Mouse (Mus musculus): ENCODE measurements at regions not wholly inside any gene's neighbourhood (a gene's known extent, or its start where the extent isn't known, plus 50 kb on each side); places are given as distances from the start of the nearest gene placed in this dataset.

GRCm38 (mm10) chr1:152313480-152313879, 73.0 kb downstream of the Tsen15 start:
- no peak for DNase-seq (ENCODE audit: low spot score)

DNA sequence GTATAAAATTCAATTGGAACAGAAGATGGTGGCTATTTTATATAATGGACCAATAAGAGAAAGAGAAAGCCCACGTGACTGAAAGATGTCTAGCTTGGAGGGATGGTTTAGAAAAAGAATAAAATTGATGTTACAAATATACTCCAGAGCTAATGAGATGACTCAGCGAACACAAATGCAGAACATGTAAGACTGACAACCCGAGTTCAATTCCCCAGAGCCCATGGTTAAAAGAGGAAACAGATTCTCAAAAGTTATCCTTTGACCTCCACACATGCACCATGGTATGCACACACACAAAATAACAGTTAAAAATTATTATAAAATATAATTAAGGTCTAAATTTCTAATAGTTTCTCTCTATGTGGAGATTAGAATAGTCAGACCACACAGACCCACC, 81.0 kb downstream of the Tsen15 start:
- no peak for DNase-seq (ENCODE audit: low spot score)

GRCm38 (mm10) chr1:152304487-152305130, 81.9 kb downstream of the Tsen15 start:
- DNase-seq (ENCODE audit: low spot score), result no peak

GRCm38 (mm10) chr1:152301355-152301754, 85.1 kb downstream of the Tsen15 start:
- no peak for DNase-seq (ENCODE audit: low spot score)

GRCm38 (mm10) chr1:152292196-152292736, 94.2 kb downstream of the Tsen15 start:
- no peak for DNase-seq (ENCODE audit: low spot score)

GRCm38 (mm10) chr1:152290768-152291167, 95.7 kb downstream of the Tsen15 start:
- DNase-seq (ENCODE audit: low spot score), result peak; percentile 44

GRCm38 (mm10) chr1:152287566-152288490, 98.7 kb downstream of the Tsen15 start:
- no peak for DNase-seq (ENCODE audit: low spot score)

DNA sequence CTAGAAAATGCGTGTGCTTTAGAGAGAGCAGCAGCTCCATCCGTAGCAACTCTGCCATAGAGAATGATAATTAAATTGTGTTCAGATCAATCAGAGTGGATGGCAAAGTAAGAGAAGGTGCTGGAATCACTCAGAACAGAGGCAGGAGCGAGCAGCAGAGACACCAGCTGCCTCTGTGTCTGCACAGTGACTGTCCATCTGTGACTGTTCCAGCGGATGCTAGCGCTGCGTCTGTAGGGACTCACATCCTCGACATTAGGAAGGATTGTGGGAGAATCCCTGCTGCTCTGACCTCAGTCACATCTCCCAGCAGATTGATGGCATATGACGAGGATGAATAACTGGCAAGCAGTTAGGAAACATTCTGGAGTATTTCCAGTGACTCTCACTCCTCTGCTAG, 99.8 kb downstream of the Tsen15 start:
- no peak for DNase-seq (ENCODE audit: low spot score)

DNA sequence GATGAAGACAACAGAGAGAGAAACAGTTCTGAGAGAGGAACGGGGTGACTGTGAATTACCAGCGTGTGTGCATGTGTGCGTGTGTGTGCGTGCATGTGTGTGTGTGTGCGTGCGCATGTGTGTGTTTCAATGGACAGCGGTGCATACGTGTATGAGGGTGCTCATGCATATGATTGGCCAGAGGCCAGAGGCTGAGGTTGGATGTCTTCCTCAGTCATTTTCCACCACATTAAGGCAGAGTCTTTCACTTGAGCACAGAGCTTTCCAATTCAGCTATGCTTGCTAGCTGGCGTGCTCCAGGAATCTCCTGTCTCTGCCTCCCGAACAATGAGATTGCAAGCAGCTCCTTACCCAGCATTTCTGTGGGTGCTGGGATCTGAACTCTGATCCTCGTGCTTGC, 104.4 kb downstream of the Tsen15 start:
- no peak for DNase-seq (ENCODE audit: low spot score)

- no peak for DNase-seq (ENCODE audit: low spot score)
Measured at GRCm38 (mm10) chr1:152281201-152281600, 105.3 kb downstream of the Tsen15 start.

DNA sequence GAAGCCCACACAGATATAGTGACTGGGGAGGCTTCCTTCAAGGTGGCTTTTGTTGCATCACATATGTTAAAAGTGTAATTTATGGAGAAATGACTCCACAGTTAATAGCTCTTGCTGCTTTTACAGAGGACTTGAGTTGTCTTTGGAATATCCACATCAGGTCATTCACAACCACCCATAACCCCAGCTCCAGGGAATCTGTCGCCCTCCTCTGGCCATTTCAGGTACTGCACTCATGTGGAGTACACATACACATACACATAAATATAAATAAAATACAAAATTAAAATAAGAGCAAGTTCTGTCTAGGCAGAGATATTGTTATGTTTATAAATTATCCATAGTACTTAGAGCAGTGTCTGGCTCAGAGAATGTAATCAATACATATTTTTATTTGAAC, 106.5 kb downstream of the Tsen15 start:
- no peak for DNase-seq (ENCODE audit: low spot score)

GRCm38 (mm10) chr1:152275011-152275410, 111.5 kb downstream of the Tsen15 start:
- DNase-seq (ENCODE audit: low spot score), result no peak

GRCm38 (mm10) chr1:152273430-152273829, 113.1 kb downstream of the Tsen15 start:
- no peak for DNase-seq (ENCODE audit: low spot score)

- no peak for DNase-seq (ENCODE audit: low spot score)
Measured at GRCm38 (mm10) chr1:152269936-152270702, 116.4 kb downstream of the Tsen15 start.

DNA sequence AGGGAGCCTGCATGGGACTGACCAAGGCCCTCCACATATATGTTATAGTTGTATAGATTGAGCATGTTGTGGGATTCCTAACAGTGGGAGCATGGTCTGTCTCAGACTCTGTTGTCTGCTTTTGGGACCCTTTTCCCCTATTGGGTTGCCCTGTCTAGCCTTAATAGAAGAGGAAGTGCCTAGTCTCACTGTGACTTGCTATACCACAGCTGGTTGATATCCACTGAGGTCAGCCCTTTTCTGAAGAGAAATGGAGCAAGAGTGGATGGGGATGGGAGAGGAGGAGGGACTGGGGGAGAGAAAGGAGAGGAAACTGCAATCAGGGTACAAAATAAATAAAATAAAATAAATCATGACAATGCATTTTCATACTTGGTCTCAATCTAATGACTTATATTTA, 120.1 kb downstream of the Tsen15 start:
- no peak for DNase-seq (ENCODE audit: low spot score)

DNA sequence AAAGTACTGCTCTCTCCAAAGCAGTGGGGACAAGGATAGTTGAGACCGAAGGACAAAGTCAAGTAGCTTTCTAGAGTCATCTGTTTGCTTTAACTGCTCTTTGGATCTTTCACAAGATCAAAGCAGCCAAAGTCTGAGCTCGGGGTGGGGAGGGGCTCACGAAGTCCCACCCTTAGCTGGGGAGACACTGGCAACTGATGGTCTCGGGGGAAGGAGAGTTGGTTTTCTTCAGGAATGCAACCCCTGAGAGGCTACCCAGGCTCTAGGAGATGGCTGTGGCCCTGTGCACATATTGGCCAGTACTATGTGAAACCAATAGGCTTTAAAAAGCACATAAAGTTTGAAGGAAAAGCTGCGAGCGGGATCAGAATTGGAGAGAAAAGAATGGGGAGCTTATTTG, 121.5 kb downstream of the Tsen15 start:
- no peak for DNase-seq (ENCODE audit: low spot score)

DNA sequence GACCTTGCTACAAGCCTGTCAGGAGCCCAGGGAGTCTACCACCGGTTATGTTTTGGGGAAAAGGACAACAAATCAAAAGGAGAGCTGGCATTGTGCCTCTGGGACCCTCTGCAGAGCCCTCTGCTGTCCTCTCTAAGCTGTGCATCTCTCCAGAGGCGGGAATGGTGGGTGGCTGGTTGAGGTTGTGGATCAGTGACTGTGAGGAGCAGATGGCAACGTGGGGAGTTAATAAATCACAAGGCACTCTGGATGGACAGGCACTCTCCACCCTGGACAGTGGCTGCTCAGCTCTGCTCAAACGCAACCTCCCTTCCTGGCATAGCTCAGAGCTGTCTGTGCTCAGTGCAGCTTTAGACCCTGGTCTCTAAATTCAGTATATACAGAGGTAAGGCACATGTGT, 125.0 kb downstream of the Tsen15 start:
- DNase-seq (ENCODE audit: low spot score), result no peak

- DNase-seq (ENCODE audit: low spot score), result no peak
Measured at GRCm38 (mm10) chr1:152260950-152261349, 125.5 kb downstream of the Tsen15 start.

GRCm38 (mm10) chr1:152258258-152258657, 128.2 kb downstream of the Tsen15 start:
- DNase-seq (ENCODE audit: low spot score), result no peak

DNA sequence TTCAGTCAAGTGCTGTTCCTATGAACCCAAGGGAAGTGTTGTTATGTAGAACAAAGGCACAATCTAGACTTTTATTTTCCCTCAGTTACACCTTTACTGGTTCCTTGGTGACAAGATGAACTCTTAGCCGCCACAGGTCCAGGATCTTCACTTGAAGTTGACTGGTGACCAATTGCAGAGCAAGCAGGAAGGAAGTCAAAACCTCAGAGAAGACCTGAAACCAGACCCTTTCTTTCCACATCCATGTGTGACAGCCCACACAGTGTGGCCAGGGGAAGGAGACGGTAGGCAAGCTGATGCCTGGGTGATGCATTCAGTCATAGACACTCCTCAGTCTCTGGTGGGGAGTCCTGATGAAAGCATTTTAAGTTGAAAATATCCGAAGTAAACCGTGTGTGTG, 132.6 kb downstream of the Tsen15 start:
- no peak for DNase-seq (ENCODE audit: low spot score)

DNA sequence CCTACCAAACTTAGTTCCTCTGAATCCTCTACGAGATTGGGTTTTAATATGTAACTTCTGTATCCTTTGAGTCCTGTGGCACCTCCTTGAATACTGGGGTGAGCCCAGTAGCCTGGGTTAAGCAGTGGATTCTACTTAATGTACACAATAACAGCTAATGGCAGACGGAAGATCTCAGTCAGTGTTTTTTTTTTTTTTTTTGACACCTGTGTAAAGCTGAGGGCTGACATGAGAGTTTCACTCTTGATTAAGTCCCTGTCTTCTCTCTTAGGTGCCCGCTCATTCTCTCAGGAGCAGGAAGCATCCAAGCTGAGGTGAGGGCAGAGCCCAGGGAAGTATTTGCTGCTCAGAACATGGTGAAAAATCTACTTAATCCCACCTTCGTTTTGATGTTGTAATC, 133.0 kb downstream of the Tsen15 start:
- no peak for DNase-seq (ENCODE audit: low spot score)

GRCm38 (mm10) chr1:152252658-152253267, 133.7 kb downstream of the Tsen15 start:
- no peak for DNase-seq (ENCODE audit: low spot score)
